Comparison of ENCODE assay signal across 17 mouse cellular contexts in genomic region chr3:17322266-17322665, GRCm38 (mm10).
A peak's percentile ranks its signal among the peaks of the same experiment; 100 is the strongest.
DNase-seq lines count a peak whose midpoint lies in the region; ATAC-seq and TF ChIP-seq lines count a peak whose summit lies in the region.
"Had no signal": no experiment of that assay in that cellular context is flagged by ENCODE, and none has a peak within 500 bp of the region (broad histone marks: within the 10 kb centered on the region; RNA-seq: fewer than 3 reads in every experiment).

No protein-coding gene starts in this region.

- no peak for ATAC-seq in hindbrain, embryonic 15.5 days (ENCODE audit: low FRiP score, low read depth)
- 0 out of 2 replicates have a peak, but pooled peaks have one; percentile 25 for ATAC-seq in midbrain, embryonic 15.5 days (replicated peaks)
- ATAC-seq: CD4-positive, CD25-positive, alpha-beta regulatory T cell, adult 4 months; intestine, embryonic 16.5 days had no signal

- peak overlapping the region; percentile 63 for H3K27ac ChIP-seq in hindbrain, embryonic 15.5 days (replicated peaks)
- peak overlapping the region; percentile 91 for H3K27ac ChIP-seq in midbrain, embryonic 15.5 days
- H3K27ac ChIP-seq: limb, embryonic 13.5 days; liver, embryonic 14.5 days had no signal

- H3K9me3 ChIP-seq in hindbrain, embryonic 15.5 days = no peaks in the 10 kb centered on the region
- H3K9me3 ChIP-seq in midbrain, embryonic 15.5 days = no peaks in the 10 kb centered on the region
- H3K9me3 ChIP-seq: heart, embryonic 12.5 days; limb, embryonic 13.5 days had no signal

- H3K36me3 ChIP-seq in hindbrain, embryonic 15.5 days = no peaks in the 10 kb centered on the region
- no peaks in the 10 kb centered on the region for H3K36me3 ChIP-seq in midbrain, embryonic 15.5 days (replicated peaks)
- H3K36me3 ChIP-seq: G1E; heart, embryonic 12.5 days; limb, embryonic 13.5 days had no signal

- peak overlapping the region; percentile 17; the same call in 1 of the 2 replicates for H3K4me2 ChIP-seq in hindbrain, embryonic 15.5 days
- peak overlapping the region; percentile 11 for H3K4me2 ChIP-seq in midbrain, embryonic 15.5 days
- H3K4me2 ChIP-seq: heart, embryonic 12.5 days; limb, embryonic 13.5 days had no signal

- 34% methylated on average over 2 of the region's 2 CpGs for WGBS in hindbrain, embryonic 15.5 days
- 16% methylated on average over 2 of the region's 2 CpGs for WGBS in midbrain, embryonic 15.5 days

- 0 out of 2 replicates have a peak overlapping the region, but pooled peaks have one; percentile 13 for H3K9ac ChIP-seq in hindbrain, embryonic 15.5 days
- peak overlapping the region; percentile 25 for H3K9ac ChIP-seq in midbrain, embryonic 15.5 days
- H3K9ac ChIP-seq: heart, embryonic 12.5 days; limb, embryonic 13.5 days; liver, embryonic 14.5 days had no signal

- H3K27me3 ChIP-seq in hindbrain, embryonic 15.5 days = no peaks in the 10 kb centered on the region
- H3K27me3 ChIP-seq in midbrain, embryonic 15.5 days (replicated peaks) = no peaks in the 10 kb centered on the region
- H3K27me3 ChIP-seq: heart, embryonic 12.5 days had no signal

- peak; percentile 37 for DNase-seq in brain, adult 2 months (ENCODE audit: low read depth, low spot score)
- peak; percentile 78 for DNase-seq in brain, embryonic 14.5 days (ENCODE audit: low read depth)
- no peak for DNase-seq in layer of hippocampus, postnatal 25 days (ENCODE audit: extremely low spot score in 1 of 2, low spot score in 1 of 2)
- no peak for DNase-seq in urinary bladder, postnatal 36 days (ENCODE audit: low spot score in 2 of 2)
- no peak for DNase-seq in Muller cell, postnatal 12 days (ENCODE audit: inconsistent ontology term)
- DNase-seq: cerebellum, postnatal 14 days; kidney, postnatal 10 days; spleen, adult 18-20 months had no signal

- H3K4me3 ChIP-seq in hindbrain, embryonic 15.5 days = no peak overlapping the region
- no peak overlapping the region for H3K4me3 ChIP-seq in midbrain, embryonic 15.5 days
- H3K4me3 ChIP-seq: erythroblast, embryonic 14.5 days; heart, embryonic 12.5 days; limb, embryonic 13.5 days had no signal

- TF ChIP-seq POLR2A in brain, embryonic 14.5 days (IDR thresholded peaks at IDR 0.05; ENCODE audit: borderline replicate concordance, extremely low read depth, insufficient read depth, insufficient read length, poor library complexity, severe bottlenecking) = no peak

- no peak for TF ChIP-seq CTCF in brain, embryonic 14.5 days (IDR thresholded peaks at IDR 0.05; ENCODE audit: borderline replicate concordance, extremely low read depth, insufficient read depth, insufficient read length)

- peaks cover 4% of the 10 kb centered on the region; the same call in 1 of the 2 replicates for H3K4me1 ChIP-seq in hindbrain, embryonic 15.5 days (replicated peaks)
- peaks cover 30% of the 10 kb centered on the region for H3K4me1 ChIP-seq in midbrain, embryonic 15.5 days

Comparison
In these comparisons a context has a peak if more than half of its experiments do, and no peak if none do; other contexts are left out.
1. DNase-seq: peak in brain, adult 2 months (single experiment) and brain, embryonic 14.5 days (single experiment); none in layer of hippocampus, postnatal 25 days (0 of 2), urinary bladder, postnatal 36 days (0 of 2) and Muller cell, postnatal 12 days (single experiment).